Mouse (Mus musculus): Measurements from ENCODE around the gene Rad9b. TPM values are rescaled to one million over a fixed set of nuclear protein-coding genes. Genes with fewer than 3 reads are reported as not detected.

Rad9b gene
- polyA plus RNA-seq, 1 experiment, result 4.0 TPM

- no peak for TF ChIP-seq POLR2A (IDR thresholded peaks at IDR 0.05; ENCODE audit: low read depth, low read length)
- no peak for TF ChIP-seq CTCF (IDR thresholded peaks at IDR 0.05; ENCODE audit: borderline replicate concordance, insufficient read depth, low read length)
- Histone ChIP-seq H3K4me1 (ENCODE audit: control insufficient read depth, insufficient read depth, low read length) (peaks cover 8% of the 10 kb centered on the region; the same call in 1 of the 2 replicates), H3K27ac (ENCODE audit: insufficient read depth, low read length) (peak overlapping the region; percentile 23; the same call in 1 of the 2 replicates), H3K4me3 (ENCODE audit: insufficient read depth, low read length) (no peak overlapping the region)
Observed at GRCm38 (mm10) chr5:122288147-122288811, 65.8 kb downstream of the Rad9b start.

DNA sequence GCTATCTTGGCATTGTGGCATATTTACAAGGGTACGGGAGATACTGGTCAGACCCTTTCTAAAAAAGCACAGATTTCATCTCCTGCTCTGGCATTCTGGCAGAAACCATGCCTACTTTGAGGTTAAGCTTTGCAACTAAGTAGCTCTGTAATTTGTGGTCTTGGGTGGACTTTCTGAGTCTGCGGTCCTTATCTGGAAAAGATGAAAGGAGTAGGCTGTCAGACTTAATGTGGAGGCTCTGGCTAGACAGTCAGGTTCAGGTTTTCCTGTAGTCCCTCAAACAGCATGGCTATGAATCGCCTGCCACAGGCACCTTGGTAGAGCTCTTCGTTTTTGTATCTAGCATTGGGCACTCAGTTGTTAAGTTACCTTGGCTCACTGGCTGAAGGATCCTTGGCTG is 67.0 kb downstream of the Rad9b start:
- Histone ChIP-seq H3K4me3 (ENCODE audit: insufficient read depth, low read length) (no peak overlapping the region), H3K27ac (ENCODE audit: insufficient read depth, low read length) (no peak overlapping the region), H3K4me1 (ENCODE audit: control insufficient read depth, insufficient read depth, low read length) (peaks cover 13% of the 10 kb centered on the region; the same call in 1 of the 2 replicates)
- TF ChIP-seq POLR2A (IDR thresholded peaks at IDR 0.05; ENCODE audit: low read depth, low read length) (no peak), CTCF (IDR thresholded peaks at IDR 0.05; ENCODE audit: borderline replicate concordance, insufficient read depth, low read length) (no peak)

GRCm38 (mm10) chr5:122286191-122286590 is 67.8 kb downstream of the Rad9b start:
- Histone ChIP-seq H3K4me3 (ENCODE audit: insufficient read depth, low read length) (peak overlapping the region; percentile 81), H3K4me1 (ENCODE audit: control insufficient read depth, insufficient read depth, low read length) (peaks cover 15% of the 10 kb centered on the region; the same call in 1 of the 2 replicates), H3K27ac (ENCODE audit: insufficient read depth, low read length) (no peak overlapping the region)
- no peak for TF ChIP-seq POLR2A (IDR thresholded peaks at IDR 0.05; ENCODE audit: low read depth, low read length)
- no peak for TF ChIP-seq CTCF (IDR thresholded peaks at IDR 0.05; ENCODE audit: borderline replicate concordance, insufficient read depth, low read length)

GRCm38 (mm10) chr5:122285767-122286150 is 68.3 kb downstream of the Rad9b start:
- H3K4me1 ChIP-seq (ENCODE audit: control insufficient read depth, insufficient read depth, low read length), result peaks cover 15% of the 10 kb centered on the region; the same call in 1 of the 2 replicates
- H3K4me3 ChIP-seq (ENCODE audit: insufficient read depth, low read length), result peak overlapping the region; percentile 81
- TF ChIP-seq POLR2A (IDR thresholded peaks at IDR 0.05; ENCODE audit: low read depth, low read length), result no peak
- no peak overlapping the region for H3K27ac ChIP-seq (ENCODE audit: insufficient read depth, low read length)

GRCm38 (mm10) chr5:122285029-122285766 is 68.8 kb downstream of the Rad9b start:
- Histone ChIP-seq H3K4me1 (ENCODE audit: control insufficient read depth, insufficient read depth, low read length) (peaks cover 15% of the 10 kb centered on the region), H3K27ac (ENCODE audit: insufficient read depth, low read length) (no peak overlapping the region), H3K4me3 (ENCODE audit: insufficient read depth, low read length) (peak overlapping the region; percentile 81)
- no peak for TF ChIP-seq POLR2A (IDR thresholded peaks at IDR 0.05; ENCODE audit: low read depth, low read length)
- TF ChIP-seq CTCF (IDR thresholded peaks at IDR 0.05; ENCODE audit: borderline replicate concordance, insufficient read depth, low read length), result peak; percentile 43; the same call in 1 of the 2 replicates

DNA sequence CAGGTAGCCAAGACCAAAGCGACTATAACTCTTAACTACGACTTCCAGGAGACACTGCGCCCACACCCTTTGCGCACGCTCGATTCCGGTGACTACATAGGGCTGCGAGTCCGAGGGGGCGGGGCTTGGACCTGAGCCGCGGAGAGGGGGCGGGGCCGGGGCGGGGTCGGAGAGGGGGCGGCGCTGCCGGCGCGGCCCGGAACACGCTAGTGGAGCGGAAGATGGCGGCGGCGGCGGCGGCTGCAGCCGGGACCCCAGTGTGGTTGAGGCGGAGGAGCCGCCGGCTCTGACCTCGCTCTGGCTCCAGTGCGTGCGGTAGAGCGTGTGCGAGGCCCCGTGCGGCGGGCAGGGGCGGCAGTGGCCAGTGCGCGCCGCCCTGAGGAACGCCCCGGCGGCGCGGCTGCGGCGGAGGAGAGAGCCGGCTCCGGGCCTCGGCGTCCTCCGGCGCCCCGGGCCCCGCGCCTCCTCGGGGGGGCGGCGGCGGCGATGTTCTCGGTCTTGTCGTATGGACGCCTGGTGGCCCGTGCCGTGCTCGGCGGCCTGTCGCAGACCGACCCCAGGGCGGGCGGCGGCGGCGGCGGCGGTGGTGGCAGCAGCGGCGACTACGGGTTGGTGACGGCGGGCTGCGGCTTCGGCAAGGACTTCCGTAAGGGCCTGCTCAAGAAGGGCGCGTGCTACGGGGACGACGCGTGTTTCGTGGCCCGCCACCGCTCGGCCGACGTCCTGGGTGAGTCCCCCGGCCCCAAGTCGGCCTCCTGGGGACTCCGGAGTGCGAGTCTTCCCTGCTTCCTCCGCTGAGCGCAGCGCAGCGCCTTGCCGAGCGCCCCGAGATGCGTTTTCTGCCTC is 69.6 kb downstream of the Rad9b start, which contains the start of gene Pptc7:
TSS of gene Pptc7 (plus strand) at position 183 of the 846 bp plus-strand sequence.
- Histone ChIP-seq H3K27ac (ENCODE audit: insufficient read depth, low read length) (no peak within 1 kb of the TSS), H3K4me3 (ENCODE audit: insufficient read depth, low read length) (peak within 1 kb of the TSS; percentile 81), H3K4me1 (ENCODE audit: control insufficient read depth, insufficient read depth, low read length) (peaks cover 15% of the 10 kb centered on the region)
- TF ChIP-seq CTCF (IDR thresholded peaks at IDR 0.05; ENCODE audit: borderline replicate concordance, insufficient read depth, low read length), result no peak
- peak; percentile 55 for TF ChIP-seq POLR2A (IDR thresholded peaks at IDR 0.05; ENCODE audit: low read depth, low read length)

DNA sequence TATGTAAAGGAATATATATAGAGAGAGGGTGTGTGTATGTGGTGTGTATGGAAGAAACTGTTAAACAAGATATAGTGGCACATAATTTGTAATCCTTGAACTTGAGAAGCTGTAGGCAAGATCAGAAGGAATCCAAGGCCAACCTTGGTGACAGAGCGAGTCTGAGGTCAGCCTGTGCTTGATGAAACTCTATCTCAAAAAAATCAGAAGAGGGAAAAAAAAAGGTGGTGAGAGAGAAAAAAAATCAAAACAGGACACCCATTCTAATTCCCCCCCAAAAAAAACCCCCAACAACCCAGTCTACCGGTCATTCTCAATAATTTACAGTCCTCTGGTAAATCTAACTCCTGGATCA is 70.2 kb downstream of the Rad9b start:
- TF ChIP-seq POLR2A (IDR thresholded peaks at IDR 0.05; ENCODE audit: low read depth, low read length) (no peak), CTCF (IDR thresholded peaks at IDR 0.05; ENCODE audit: borderline replicate concordance, insufficient read depth, low read length) (no peak)
- Histone ChIP-seq H3K27ac (ENCODE audit: insufficient read depth, low read length) (no peak overlapping the region), H3K4me3 (ENCODE audit: insufficient read depth, low read length) (no peak overlapping the region), H3K4me1 (ENCODE audit: control insufficient read depth, insufficient read depth, low read length) (peaks cover 15% of the 10 kb centered on the region)

DNA sequence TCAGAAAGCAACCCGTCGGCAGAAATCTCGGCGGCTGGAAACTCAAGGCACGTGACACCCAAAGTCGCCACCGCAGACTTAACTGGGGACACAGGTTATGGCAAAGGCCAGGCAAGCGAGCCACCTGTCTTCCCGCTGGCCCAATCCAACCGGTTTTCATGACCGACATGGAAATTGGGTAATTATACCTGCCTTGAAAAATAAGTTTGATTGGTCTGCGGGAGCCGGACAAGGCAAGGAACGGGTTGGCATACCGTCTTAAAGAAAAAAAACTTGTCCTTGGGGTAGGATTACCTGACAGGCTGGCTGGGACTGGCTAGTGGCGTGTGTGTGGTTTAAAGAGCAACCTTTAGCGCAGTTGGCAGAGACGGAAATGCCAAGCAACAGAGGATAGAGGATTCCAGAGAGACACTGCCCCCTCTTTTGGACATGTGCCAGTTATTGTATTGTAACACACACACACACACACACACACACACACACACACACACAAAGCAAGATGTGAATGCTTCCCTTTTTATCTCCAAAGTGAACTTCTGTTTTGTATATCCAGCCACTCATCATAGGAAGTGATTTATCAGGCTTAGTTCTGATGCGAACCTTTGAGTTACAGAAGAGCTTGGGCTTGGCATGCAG is 73.1 kb downstream of the Rad9b start:
- Histone ChIP-seq H3K4me3 (ENCODE audit: insufficient read depth, low read length) (no peak overlapping the region), H3K27ac (ENCODE audit: insufficient read depth, low read length) (peak overlapping the region; percentile 32), H3K4me1 (ENCODE audit: control insufficient read depth, insufficient read depth, low read length) (peaks cover 9% of the 10 kb centered on the region)
- TF ChIP-seq POLR2A (IDR thresholded peaks at IDR 0.05; ENCODE audit: low read depth, low read length), result no peak

DNA sequence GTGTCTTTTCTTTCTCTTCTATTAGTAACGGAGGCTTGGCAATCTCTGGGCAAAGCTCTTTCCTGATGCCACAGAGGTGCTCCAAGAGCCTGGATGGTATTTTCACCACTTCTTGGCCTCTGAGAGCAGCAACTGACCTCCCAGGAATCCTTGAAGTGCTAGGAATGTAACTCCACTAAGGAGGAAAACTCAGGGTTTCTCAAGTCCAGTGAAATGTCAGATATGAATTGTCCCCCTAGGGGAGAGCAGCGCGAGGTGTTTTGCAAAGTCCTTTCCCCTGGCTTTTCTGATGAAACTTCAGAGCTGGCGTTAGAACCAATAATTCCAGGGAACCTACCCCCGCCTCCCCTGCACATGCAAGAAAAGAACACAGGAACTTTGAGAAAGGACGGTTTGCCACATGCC is 73.6 kb downstream of the Rad9b start:
- Histone ChIP-seq H3K27ac (ENCODE audit: insufficient read depth, low read length) (peak overlapping the region; percentile 32), H3K4me1 (ENCODE audit: control insufficient read depth, insufficient read depth, low read length) (peaks cover 7% of the 10 kb centered on the region; the same call in 1 of the 2 replicates), H3K4me3 (ENCODE audit: insufficient read depth, low read length) (no peak overlapping the region)
- TF ChIP-seq POLR2A (IDR thresholded peaks at IDR 0.05; ENCODE audit: low read depth, low read length) (no peak), CTCF (IDR thresholded peaks at IDR 0.05; ENCODE audit: borderline replicate concordance, insufficient read depth, low read length) (no peak)

Data from embryonic fibroblast, embryonic 13.5 days (primary cell).